ENCODE assay signal across 14 mouse cellular contexts in the genomic region with DNA sequence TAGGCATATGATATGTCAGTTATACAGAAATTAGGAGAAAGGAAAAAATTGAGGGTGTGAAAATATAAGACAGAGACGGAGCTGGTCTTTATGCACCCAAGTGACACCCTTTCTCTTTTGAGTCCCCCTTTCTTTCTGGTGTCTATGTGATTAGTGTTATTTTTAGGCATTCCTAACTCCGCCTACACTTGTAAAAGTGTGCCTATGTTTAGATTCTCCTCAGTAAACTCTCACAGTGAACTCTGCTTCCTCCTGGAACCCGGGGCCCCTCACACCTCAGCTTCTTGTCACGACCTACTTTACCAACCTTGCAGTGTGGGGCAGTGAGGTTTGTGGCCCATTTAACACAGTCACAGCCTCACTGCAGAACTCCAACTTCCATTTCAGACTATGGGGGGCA.
"Had no signal": no experiment of that assay in that cellular context is flagged by ENCODE, and none has a peak within 500 bp of the region (broad histone marks: within the 10 kb centered on the region; RNA-seq: fewer than 3 reads in every experiment).

No protein-coding gene starts in this region.

- H3K4me2 ChIP-seq: limb, embryonic 15.5 days; liver, embryonic 12.5 days; lung, embryonic 14.5 days; stomach, embryonic 15.5 days had no signal

- H3K4me3 ChIP-seq: layer of hippocampus, adult 2 months; limb, embryonic 15.5 days; liver, embryonic 12.5 days; midbrain, embryonic 10.5 days; stomach, embryonic 15.5 days had no signal

- H3K4me1 ChIP-seq: liver, embryonic 12.5 days; stomach, embryonic 15.5 days had no signal

- H3K9me3 ChIP-seq: limb, embryonic 15.5 days; liver, embryonic 12.5 days; midbrain, embryonic 10.5 days; stomach, embryonic 15.5 days had no signal

- H3K27me3 ChIP-seq: limb, embryonic 15.5 days; liver, embryonic 12.5 days; stomach, embryonic 15.5 days had no signal

- H3K27ac ChIP-seq: layer of hippocampus, adult 2 months; limb, embryonic 15.5 days; liver, embryonic 12.5 days; midbrain, embryonic 10.5 days; stomach, embryonic 15.5 days had no signal

- DNase-seq: kidney, postnatal 10 days; kidney, postnatal 4 days; left cerebral cortex, postnatal 4 days; lung, embryonic 14.5 days; lung, postnatal 10 days; lung, postnatal 4 days; right cerebral cortex, postnatal 14 days; thymus, adult 2 months; thymus, postnatal 25 days had no signal

- H3K9ac ChIP-seq: limb, embryonic 15.5 days; liver, embryonic 12.5 days; lung, embryonic 14.5 days; stomach, embryonic 15.5 days had no signal

- ATAC-seq: liver, embryonic 12.5 days had no signal

- H3K36me3 ChIP-seq: limb, embryonic 15.5 days; liver, embryonic 12.5 days; midbrain, embryonic 10.5 days; stomach, embryonic 15.5 days had no signal
